ENCODE assay signal across 8 mouse cellular contexts in genomic region chr10:68279516-68280501, GRCm38 (mm10). TPM values are rescaled to one million over a fixed set of nuclear protein-coding genes. Genes with fewer than 3 reads are reported as not detected.
DNase-seq lines count a peak whose midpoint lies in the region; ATAC-seq lines count a peak whose summit lies in the region.

No protein-coding gene starts in this region.

- peak; percentile 7; the same call in 1 of the 2 replicates for ATAC-seq in hindbrain, embryonic 14.5 days (ENCODE audit: low FRiP score)

- peak overlapping the region; percentile 71 for H3K9ac ChIP-seq in hindbrain, embryonic 14.5 days

- H3K4me1 ChIP-seq in hindbrain, embryonic 14.5 days (replicated peaks; ENCODE audit: control insufficient read depth, insufficient read depth, low read length) = peaks cover 41% of the 10 kb centered on the region

- no peaks in the 10 kb centered on the region for H3K36me3 ChIP-seq in hindbrain, embryonic 14.5 days (replicated peaks; ENCODE audit: control insufficient read depth, insufficient read depth)

- no peaks in the 10 kb centered on the region for H3K9me3 ChIP-seq in hindbrain, embryonic 14.5 days (ENCODE audit: control insufficient read depth, low read length)

- DNase-seq in NIH3T3 (ENCODE audit: low read depth) = peak; percentile 91
- peak; percentile 86 for DNase-seq in cerebellum, adult 9-11 months
- peak; percentile 74 to 75 for DNase-seq in frontal cortex, postnatal 36 days (ENCODE audit: low spot score in 2 of 2)
- DNase-seq in hindbrain, embryonic 14.5 days (ENCODE audit: low spot score) = peak; percentile 67
- peak; percentile 60 for DNase-seq in left cerebral cortex, adult 11 months (ENCODE audit: low spot score)
- peak; percentile 79 for DNase-seq in lung, postnatal 36 days
- peak; percentile 73 to 74 for DNase-seq in right cerebral cortex, adult 2 months (ENCODE audit: low spot score in 2 of 2)
- DNase-seq in urinary bladder, postnatal 25 days (ENCODE audit: low spot score) = peak; percentile 55

- no peaks in the 10 kb centered on the region for H3K27me3 ChIP-seq in hindbrain, embryonic 14.5 days (ENCODE audit: control insufficient read depth, insufficient read depth, low read length)

- WGBS in hindbrain, embryonic 14.5 days = under 1% methylated on average over 41 of the region's 41 CpGs

- peak overlapping the region; percentile 92 for H3K27ac ChIP-seq in hindbrain, embryonic 14.5 days

- H3K4me2 ChIP-seq in hindbrain, embryonic 14.5 days (replicated peaks) = peak overlapping the region; percentile 67

- peak overlapping the region; percentile 58 for H3K4me3 ChIP-seq in hindbrain, embryonic 14.5 days (replicated peaks; ENCODE audit: low read length)

RNA-seq across cellular contexts. Expression of gene Arid5b, which starts 1.3 kb away (rescaled TPM):
- 17.4 and 21.0 TPM in 2 replicates for polyA plus RNA-seq in hindbrain, embryonic 14.5 days (2014; fragmentation: Nextera tagmentation; extraction: Ambion mirVana)

Comparison
In these comparisons a context has a peak if more than half of its experiments do, and no peak if none do; other contexts are left out.
1. Peak in every context shown above with its lines: DNase-seq, ATAC-seq, H3K4me3 ChIP-seq and H3K27ac ChIP-seq.